Mouse (Mus musculus) heart, embryonic 11.5 days (tissue): ENCODE results near the gene Rnf130. TPM values are rescaled to one million over a fixed set of nuclear protein-coding genes. Genes with fewer than 3 reads are reported as not detected.

Experiments
- ATAC-seq: fragments of 200-750 bp; cut with Nextera tagmentation; replicated peaks from 2 replicates; pipeline ENCODE4 v1.8.0; 2017; ENCODE audit warnings: moderate library complexity; ENCODE audit not compliant: insufficient number of reproducible peaks, low FRiP score, low TSS enrichment
- H3K27ac ChIP-seq: fragments of 300-500 bp; sonication (generic); 2 replicates; pipeline ENCODE4 v1.5.1; 2014; ENCODE audit warnings: mild to moderate bottlenecking, low read depth, low read length
- H3K27me3 ChIP-seq: fragments of 300-500 bp; sonication (generic); 2 replicates; pipeline ENCODE4 v1.6.1; 2014; ENCODE audit warnings: mild to moderate bottlenecking, low read length, mixed read lengths; ENCODE audit not compliant: control insufficient read depth, insufficient read depth
- H3K36me3 ChIP-seq: fragments of 300-500 bp; sonication (generic); 2 replicates; pipeline ENCODE4 v1.6.1; 2014; ENCODE audit warnings: mild to moderate bottlenecking, low read length, moderate library complexity, mixed read lengths; ENCODE audit not compliant: control insufficient read depth, insufficient read depth
- H3K4me1 ChIP-seq: fragments of 300-500 bp; sonication (generic); 2 replicates; pipeline ENCODE4 v1.6.1; 2014; ENCODE audit warnings: low read length; ENCODE audit not compliant: control insufficient read depth, insufficient read depth
- H3K4me2 ChIP-seq: fragments of 300-500 bp; sonication (generic); 2 replicates; pipeline ENCODE4 v1.6.1; 2014; ENCODE audit warnings: mild to moderate bottlenecking, moderate library complexity
- H3K4me3 ChIP-seq: fragments of 300-500 bp; sonication (generic); 2 replicates; pipeline ENCODE4 v1.5.1; 2014; ENCODE audit warnings: low read depth, low read length
- H3K9ac ChIP-seq: fragments of 300-500 bp; sonication (generic); 2 replicates; pipeline ENCODE4 v1.6.1; 2014; ENCODE audit warnings: mild to moderate bottlenecking, low read depth, low read length, moderate library complexity
- H3K9me3 ChIP-seq: fragments of 300-500 bp; sonication (generic); replicated peaks from 2 replicates; pipeline ENCODE4 v1.6.1; 2016; ENCODE audit warnings: low read length; ENCODE audit not compliant: control insufficient read depth
- WGBS: fragments of 180-500 bp; shearing (Covaris S2); extraction: QIAGEN DNeasy Blood & Tissue Kit; methylation state at CpG from one replicate; pipeline ENCODE4 v1.1.7; 2014; ENCODE audit not compliant: insufficient replicate concordance; 5-methylcytosine and 5-hydroxymethylcytosine counted together
- polyA plus RNA-seq: library from polyadenylated mRNA; unstranded; fragments of >200 nt; fragmentation: Nextera tagmentation; extraction: Ambion mirVana; gene quantifications from 2 replicates; pipeline ENCODE4 v1.2.1, GENCODE M21; 2014

Gene Rnf130
- 30.3 and 35.2 TPM in 2 replicates for polyA plus RNA-seq

DNA sequence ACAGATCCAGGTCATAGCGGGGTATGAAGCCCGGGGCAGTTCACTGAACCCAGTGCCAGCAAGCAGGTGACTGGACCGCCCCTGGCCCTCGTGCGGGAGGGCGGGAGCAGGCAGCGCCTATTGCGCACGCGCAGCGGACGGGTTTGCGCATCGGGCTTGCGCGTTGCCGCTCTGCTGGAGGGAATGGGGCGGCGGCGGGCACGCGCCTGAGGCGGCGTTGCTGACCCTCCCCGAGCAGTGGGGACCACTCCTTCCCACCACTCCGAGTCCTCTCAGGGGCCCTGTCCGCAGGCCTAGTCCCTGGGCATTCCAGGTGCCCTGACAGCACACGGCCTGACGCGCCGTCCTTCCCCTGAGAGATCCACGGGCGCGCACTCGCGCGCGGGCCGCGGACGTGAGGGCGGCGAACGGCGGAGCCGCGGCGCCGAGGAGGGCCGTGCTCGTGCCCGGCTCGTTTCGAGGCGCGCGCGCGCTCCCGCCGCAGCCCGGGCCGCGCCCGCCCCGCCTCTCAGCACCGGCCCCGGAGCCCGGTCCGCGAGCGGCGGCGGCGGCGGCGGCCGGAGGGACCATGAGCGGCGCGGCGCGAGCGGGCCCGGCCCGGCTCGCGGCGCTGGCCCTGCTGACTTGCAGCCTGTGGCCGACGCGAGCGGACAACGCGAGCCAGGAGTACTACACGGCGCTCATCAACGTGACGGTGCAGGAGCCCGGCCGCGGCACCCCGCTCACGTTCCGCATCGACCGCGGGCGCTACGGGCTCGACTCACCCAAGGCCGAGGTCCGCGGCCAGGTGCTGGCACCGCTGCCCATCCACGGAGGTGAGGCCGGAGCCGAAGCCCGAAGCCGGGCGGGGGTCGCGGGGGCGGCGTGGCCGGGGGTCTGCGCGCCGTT is at the start of gene Rnf130:
Gene Rnf130 (plus strand): TSS at position 514 of the 888 bp plus-strand sequence.
- Histone ChIP-seq H3K27ac (peak within 1 kb of the TSS; percentile 82), H3K4me2 (peak within 1 kb of the TSS; percentile 92), H3K4me1 (peaks cover 5% of the 10 kb centered on the region; the same call in 1 of the 2 replicates), H3K9me3 (no peaks in the 10 kb centered on the region), H3K4me3 (peak within 1 kb of the TSS; percentile 86), H3K27me3 (peaks cover 15% of the 10 kb centered on the region), H3K36me3 (no peaks in the 10 kb centered on the region), H3K9ac (peak within 1 kb of the TSS; percentile 94)
- peak; percentile 78 for ATAC-seq
- WGBS = under 1% methylated on average over 110 of the region's 129 CpGs

DNA sequence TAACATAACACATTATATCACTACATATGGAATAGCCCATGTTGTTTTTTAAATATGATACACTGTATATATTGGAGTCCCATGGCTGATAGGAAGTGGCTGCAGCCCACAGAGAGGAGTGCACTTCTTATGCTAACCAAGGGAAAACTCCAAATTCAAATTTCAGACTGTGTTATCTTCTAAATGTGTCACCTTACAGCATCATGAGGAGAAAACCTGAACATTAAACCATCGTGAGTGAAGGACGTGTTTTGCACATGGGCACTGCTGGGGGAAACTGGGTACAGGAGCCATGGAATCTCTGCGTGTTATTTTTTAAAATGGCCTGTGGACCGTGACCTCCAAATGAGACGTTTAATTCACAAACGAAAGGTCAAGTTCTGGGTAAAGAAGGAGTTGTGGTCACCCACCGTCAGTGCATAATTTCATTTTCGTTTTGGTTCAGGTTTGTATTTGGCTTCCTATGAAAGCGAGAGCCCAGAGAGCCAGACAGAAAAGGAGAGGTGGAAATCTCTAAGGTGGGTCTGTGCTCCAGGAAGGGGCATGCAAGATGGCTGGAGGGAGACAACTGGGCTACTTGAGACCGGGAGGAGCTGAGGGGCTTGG is 47.1 kb upstream of the Rnf130 start:
- Histone ChIP-seq H3K9ac (no peak overlapping the region), H3K27ac (no peak overlapping the region), H3K4me1 (peaks cover 12% of the 10 kb centered on the region), H3K36me3 (no peaks in the 10 kb centered on the region), H3K4me2 (no peak overlapping the region), H3K27me3 (no peaks in the 10 kb centered on the region; the same call in 1 of the 2 replicates), H3K9me3 (peaks cover 2% of the 10 kb centered on the region; the same call in 1 of the 2 replicates), H3K4me3 (no peak overlapping the region)
- 78% methylated on average over 10 of the region's 10 CpGs for WGBS
- ATAC-seq = no peak

DNA sequence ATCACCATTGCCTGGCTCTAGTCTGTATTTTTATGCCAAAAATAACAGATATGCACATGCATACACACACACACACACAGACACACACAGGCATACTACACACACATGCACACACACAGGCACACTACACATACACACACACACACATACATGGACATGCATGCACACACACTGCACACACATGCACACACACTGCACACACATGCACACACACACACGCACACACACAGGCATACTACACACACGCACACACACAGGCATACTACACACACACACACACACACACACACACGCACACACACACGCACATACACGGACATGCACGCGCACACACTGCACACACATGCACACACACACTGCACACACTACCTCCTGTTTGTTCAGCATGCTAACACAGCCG is 46.2 kb upstream of the Rnf130 start:
- Histone ChIP-seq H3K4me2 (no peak overlapping the region), H3K27ac (no peak overlapping the region), H3K9ac (no peak overlapping the region), H3K4me1 (peaks cover 13% of the 10 kb centered on the region), H3K4me3 (no peak overlapping the region), H3K9me3 (peaks cover 2% of the 10 kb centered on the region; the same call in 1 of the 2 replicates), H3K36me3 (no peaks in the 10 kb centered on the region), H3K27me3 (no peaks in the 10 kb centered on the region; the same call in 1 of the 2 replicates)
- WGBS = 92% methylated on average over 8 of the region's 8 CpGs
- ATAC-seq = no peak

DNA sequence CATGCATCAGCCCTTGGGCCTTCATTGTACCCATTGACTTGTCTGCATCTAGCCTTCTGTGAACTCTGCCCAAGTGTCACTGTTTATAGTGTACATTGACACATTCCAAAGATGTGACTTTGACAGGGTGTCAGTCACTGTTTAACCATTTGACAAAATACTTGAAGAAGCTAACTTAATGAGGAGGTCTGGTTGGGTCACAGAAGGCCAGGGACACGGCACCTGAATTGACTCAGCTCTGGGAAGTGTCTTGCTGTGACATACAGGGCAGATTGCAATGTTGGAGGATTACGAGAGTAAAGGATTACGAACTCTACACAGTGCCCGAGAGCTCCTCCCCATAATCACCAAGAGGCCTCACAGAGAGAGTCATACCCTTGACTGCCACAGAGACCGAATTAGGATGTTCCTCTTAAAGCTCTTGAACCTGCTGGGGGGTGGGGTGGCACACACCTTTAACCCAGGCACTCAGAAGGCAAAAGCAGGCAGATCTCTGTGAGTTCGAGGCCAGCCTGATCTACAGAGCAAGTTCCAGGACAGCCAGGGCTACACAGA is 44.4 kb upstream of the Rnf130 start:
- H3K4me1 ChIP-seq = peaks cover 13% of the 10 kb centered on the region
- no peak overlapping the region for H3K4me2 ChIP-seq
- peak overlapping the region; percentile 47; the same call in 1 of the 2 replicates for H3K27ac ChIP-seq
- H3K9ac ChIP-seq = no peak overlapping the region; the same call in 1 of the 2 replicates
- H3K36me3 ChIP-seq = no peaks in the 10 kb centered on the region
- 52% methylated on average over 6 of the region's 6 CpGs for WGBS
- H3K4me3 ChIP-seq = no peak overlapping the region
- ATAC-seq = no peak
- no peaks in the 10 kb centered on the region for H3K9me3 ChIP-seq
- H3K27me3 ChIP-seq = no peaks in the 10 kb centered on the region; the same call in 1 of the 2 replicates

DNA sequence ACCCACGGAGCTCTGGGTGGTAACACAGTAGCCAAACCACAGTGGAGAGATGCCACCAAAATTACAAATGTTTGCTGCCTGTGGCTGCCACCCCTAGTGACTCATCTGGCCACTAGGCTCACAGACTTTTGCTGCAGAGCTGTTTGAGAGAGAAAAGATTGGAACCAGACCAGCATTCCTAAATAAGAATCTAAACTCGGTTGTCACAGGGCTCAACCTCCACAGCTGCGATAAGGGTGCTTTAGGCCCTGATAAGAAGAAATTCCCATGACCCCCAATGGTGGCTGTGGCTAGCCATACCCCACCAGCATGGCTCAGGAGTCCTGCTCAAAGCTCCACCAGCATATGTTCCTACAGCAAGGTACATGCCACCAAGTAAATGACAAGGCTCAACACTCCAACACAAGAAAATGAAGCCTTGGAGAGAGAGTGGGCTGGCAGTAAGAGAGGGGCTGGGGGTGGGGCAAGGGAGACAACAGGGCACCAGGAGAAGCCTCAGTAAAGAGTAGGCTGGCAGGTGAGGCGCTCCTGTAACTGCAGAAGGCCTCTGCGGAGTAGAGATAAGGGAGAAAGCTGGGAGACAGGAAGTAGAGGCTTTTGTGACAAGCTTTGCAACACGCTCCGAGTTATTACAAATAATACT is 43.7 kb upstream of the Rnf130 start:
- peaks cover 13% of the 10 kb centered on the region for H3K4me1 ChIP-seq
- no peak overlapping the region for H3K4me3 ChIP-seq
- 0 out of 2 replicates have a peak, but pooled peaks have one; percentile 40 for ATAC-seq
- no peaks in the 10 kb centered on the region for H3K36me3 ChIP-seq
- H3K9ac ChIP-seq = no peak overlapping the region; the same call in 1 of the 2 replicates
- peak overlapping the region; percentile 47 for H3K27ac ChIP-seq
- H3K4me2 ChIP-seq = no peak overlapping the region; the same call in 1 of the 2 replicates
- no peaks in the 10 kb centered on the region for H3K9me3 ChIP-seq
- no peaks in the 10 kb centered on the region; the same call in 1 of the 2 replicates for H3K27me3 ChIP-seq
- WGBS = 26% methylated on average over 7 of the region's 7 CpGs

DNA sequence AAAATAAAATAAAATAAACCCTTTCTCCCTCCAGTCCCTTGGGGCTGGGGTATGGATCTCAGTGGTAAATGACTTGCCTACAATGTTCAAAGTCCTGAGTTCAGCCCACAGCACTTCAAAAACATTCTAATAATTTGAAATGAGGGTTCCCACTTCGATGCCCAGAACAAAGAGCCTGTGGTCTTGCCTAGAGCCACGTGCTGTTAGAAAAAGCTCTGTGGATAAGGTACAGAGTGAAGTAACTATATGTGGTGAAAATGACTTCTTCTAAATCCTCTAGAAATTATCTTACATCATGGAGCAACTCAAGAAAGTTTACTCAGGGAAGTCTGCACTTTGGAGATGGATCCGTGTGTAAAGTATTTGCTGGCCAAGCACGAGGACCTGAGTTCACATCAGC is 43.1 kb upstream of the Rnf130 start:
- Histone ChIP-seq H3K36me3 (no peaks in the 10 kb centered on the region), H3K4me2 (no peak overlapping the region), H3K27me3 (no peaks in the 10 kb centered on the region; the same call in 1 of the 2 replicates), H3K27ac (0 out of 2 replicates have a peak overlapping the region, but pooled peaks have one; percentile 47), H3K4me3 (no peak overlapping the region), H3K4me1 (peaks cover 13% of the 10 kb centered on the region), H3K9ac (no peak overlapping the region), H3K9me3 (no peaks in the 10 kb centered on the region)
- 73% methylated on average over 4 of the region's 4 CpGs for WGBS
- ATAC-seq = no peak

DNA sequence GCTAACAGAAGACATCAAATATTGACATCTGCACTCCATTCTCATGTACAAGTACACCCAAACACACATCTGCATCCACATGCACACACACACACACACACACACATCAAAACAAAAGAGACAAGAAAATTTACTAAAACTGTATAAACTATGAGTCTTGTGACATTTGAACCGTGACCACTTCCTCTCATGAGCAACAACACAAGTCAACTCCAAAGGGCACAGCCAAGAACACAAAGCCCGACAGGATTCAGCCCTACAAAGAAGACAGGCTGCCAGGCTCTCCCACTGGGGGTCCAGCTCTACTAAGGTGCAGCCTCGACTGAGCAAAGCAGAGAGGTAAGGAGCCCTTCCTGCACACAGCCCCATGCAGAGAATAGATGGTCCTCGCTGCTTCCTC is 42.3 kb upstream of the Rnf130 start:
- no peak overlapping the region for H3K9ac ChIP-seq
- H3K36me3 ChIP-seq = no peaks in the 10 kb centered on the region
- 62% methylated on average over 4 of the region's 4 CpGs for WGBS
- no peak overlapping the region for H3K27ac ChIP-seq
- H3K4me2 ChIP-seq = no peak overlapping the region
- H3K27me3 ChIP-seq = no peaks in the 10 kb centered on the region; the same call in 1 of the 2 replicates
- ATAC-seq = no peak
- H3K4me1 ChIP-seq = peaks cover 13% of the 10 kb centered on the region
- H3K9me3 ChIP-seq = no peaks in the 10 kb centered on the region
- no peak overlapping the region for H3K4me3 ChIP-seq
